Mouse (Mus musculus): ENCODE measurements around the gene Perm1.

Gene Perm1

DNA sequence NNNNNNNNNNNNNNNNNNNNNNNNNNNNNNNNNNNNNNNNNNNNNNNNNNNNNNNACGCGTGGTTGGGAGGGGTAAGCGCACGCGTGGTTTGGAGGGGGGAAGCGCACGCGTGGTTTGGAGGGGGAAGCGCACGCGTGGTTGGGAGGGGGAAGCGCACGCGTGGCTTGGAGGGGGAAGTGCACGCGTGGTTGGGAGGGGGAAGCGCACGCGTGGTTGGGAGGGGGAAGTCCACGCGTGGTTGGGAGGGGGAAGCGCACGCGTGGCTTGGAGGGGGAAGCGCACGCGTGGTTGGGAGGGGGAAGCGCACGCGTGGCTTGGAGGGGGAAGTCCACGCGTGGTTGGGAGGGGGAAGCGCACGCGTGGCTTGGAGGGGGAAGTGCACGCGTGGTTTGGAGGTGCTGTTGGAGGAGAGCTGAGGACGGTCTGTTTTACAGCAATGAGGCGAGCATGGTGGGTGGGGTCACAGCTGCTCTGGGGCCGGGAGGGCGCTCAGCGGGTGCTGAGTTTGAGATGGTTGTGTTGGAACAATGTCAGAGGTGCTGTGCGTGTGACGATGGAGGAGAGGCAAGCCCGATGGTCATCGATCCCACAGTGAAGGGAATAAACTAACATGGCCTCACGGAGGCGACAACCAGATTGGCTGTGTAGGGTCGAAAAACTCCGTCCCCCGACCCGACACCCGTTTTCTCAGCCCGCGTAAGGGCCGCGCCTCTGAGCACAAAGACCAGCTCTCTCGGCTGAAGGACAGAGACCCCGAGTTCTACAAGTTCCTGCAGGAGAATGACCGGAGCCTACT, 21.2 kb downstream of the Perm1 start:
- no peak for DNase-seq (ENCODE audit: low spot score in 2 of 2)

DNA sequence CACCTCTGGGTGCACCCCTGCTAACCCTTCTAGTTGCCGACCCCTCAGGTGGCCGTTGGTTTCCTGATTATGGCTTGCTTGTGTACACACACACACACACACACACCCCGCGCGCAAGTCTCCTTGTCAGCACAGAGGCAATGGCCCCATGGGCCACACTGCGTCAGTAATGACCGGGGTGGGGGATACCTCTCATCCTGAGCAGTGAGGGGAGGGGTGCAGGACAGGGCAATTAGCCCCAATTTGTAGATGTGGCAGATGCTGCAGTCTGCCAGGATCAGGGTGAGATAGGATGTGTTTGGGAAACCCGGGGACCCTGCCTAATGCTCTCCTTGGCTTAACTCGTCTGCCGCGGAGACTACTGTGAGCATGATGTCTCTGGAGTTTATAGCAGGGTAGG, 33.9 kb downstream of the Perm1 start:
- no peak for DNase-seq (ENCODE audit: low spot score in 2 of 2)

DNA sequence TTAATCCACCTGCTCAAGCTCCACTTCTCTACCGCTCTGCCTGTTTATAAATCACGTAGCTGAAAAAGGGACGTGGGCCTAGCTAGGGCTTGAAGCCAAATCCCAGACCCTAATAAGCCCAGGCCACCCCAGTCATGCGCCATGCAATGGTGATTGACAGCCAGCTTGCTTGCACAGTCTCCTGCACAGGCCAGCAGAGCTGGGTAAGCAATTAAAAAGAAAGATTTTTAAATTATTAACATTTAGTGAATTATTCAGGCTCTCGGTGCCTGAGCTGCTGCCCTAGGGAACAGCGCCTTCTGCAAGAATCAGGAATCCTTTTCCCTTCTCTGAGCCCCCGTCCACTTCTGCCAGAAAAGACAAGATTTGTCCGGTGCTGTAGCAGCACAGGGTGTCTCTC, 35.4 kb downstream of the Perm1 start:
- no peak for DNase-seq (ENCODE audit: low spot score in 2 of 2)

DNA sequence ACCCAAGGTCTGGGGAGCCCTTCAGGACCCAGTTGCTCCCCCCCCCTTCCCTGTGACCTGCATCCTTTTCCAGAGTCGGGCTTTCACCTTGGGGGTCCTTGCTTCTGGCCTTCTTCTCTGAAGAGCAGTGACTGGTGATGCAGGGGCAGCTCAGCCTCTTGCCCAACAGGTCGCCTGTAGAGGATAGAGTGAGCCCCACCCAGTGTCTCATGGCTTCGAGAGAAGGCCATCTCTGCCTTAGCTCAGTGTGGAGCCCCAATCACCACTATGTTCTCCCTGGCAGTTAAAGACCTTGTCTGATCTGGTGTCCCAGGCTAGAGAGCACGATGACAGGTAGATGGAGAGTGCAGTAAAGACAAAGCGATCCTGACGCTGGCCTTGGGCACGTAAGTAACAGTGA, 36.5 kb downstream of the Perm1 start:
- DNase-seq (ENCODE audit: low spot score in 2 of 2), result no peak

DNA sequence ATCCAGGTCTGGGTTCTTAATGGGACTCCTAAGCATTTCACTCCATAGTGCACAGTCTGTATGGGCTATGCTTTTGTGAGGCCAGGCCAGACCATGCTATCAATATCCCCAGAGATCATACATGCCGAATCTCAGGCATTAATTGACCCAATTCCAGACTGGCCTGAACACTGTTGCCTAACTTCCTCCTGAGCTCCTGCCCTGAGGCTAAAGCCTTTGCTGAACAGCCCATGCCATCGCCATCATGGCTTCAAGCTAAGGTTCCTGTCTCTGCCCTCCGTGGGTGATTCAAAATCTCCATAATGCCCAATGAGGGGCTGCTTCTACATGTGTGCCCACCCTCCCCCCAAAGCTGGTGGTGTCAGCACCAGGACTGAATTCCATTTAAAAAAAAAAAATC, 37.0 kb downstream of the Perm1 start:
- no peak for DNase-seq (ENCODE audit: low spot score in 2 of 2)

DNA sequence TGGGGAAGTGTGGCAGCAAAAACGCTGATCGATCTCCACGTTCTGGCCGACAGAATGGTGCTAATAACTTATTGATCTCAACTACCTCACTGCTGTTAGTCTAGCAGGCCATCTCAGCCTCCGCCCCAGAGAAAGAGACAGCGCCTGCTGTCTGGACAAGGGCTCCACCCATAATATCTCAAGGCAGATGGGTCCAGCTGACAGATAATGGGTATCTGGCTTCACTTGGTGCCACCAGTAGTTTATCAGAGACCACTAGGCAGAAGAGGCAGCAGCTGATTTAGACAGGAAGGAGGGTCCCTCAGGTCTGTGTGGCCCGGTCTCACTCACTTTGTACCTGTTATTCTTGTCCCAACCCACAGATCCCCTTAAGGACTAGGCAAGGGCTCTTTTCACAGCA, 37.4 kb downstream of the Perm1 start:
- DNase-seq (ENCODE audit: low spot score in 2 of 2), result peak; percentile 45 to 60

DNA sequence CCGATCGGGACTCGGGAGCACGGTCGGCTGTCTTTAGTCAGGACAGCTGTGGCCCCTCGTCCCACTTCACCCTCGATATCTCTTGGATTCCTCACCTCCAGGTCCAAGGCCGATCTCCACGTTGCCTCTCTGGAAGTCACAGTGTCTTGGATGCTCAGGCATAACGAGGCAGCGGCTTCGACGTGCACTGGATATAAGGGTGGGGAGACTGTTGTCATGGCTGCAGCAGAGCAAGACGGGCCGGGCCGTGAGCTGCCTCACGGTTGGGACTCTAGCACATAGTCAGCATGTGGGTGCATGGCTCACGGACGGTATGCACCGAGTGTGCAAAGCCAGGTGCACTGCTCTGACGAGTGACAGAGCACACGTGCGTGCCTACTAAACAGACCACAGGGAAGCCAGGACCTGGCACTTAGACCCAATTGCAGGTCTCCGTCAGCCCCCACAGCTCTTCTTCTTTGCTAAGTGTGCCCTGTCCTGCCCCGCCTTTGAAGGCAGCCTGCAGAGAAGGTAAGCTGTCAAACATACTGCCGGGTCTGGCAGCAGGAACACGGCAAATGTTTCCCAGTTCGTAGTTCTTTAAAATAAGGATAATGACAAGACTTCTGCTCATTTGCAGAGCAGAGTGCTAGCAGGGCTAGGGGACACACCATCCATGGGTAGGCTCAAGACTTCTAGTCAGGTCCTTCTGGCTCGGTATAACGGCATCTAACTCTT, 38.9 kb downstream of the Perm1 start:
- peak in 1 of 2 experiments; percentile 44 for DNase-seq (ENCODE audit: low spot score in 2 of 2)

DNA sequence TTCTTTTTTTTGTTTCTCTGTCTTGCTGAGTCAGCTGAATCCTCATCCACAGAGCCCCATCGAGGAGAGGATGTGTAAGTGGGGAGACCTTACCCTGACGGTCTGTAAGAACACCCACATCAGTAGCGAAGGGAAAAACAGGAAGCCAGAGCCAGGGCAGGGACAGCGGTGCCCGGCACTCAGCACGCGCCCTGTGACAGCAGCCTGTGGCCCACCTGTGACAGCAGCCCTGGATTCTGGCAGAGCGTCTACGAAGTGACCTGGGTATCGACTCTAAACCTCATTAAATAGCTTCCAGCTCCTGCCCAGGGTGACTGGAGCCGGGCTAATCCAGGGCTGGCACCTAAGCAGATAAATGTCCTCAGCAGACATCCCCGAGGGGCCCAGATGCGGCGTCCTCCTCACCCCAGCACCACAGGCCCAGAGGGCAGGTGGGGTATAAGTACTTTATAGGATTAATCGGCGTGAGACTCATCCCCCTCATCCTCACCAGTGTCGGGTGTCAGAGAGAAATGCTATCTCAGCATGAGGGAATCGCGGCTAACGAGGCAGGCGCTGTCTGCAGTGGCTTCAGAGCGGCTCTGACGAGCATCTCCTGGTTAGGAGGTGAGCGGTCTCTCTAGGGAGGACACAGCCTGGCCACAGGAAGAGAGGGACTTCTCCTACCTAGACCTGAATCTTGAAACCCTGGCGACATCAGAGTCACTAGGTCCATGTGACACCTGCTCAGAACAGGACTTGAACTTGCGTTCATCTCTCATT, 39.6 kb downstream of the Perm1 start, which contains the start of gene Samd11:
Samd11 (minus strand) TSS at position 580 of the 762 bp plus-strand sequence.
- DNase-seq (ENCODE audit: low spot score in 2 of 2), result no peak
